8 mouse cellular contexts compared by ENCODE assay signal in genomic region chr6:125312581-125313355, GRCm38 (mm10). TPM values are rescaled to one million over a fixed set of nuclear protein-coding genes. Genes with fewer than 3 reads are reported as not detected.
DNase-seq lines count a peak whose midpoint lies in the region; ATAC-seq and TF ChIP-seq lines count a peak whose summit lies in the region.

No protein-coding gene starts in this region.

- TF ChIP-seq POLR2A in thymus, adult 2 months (IDR thresholded peaks at IDR 0.05; ENCODE audit: control insufficient read depth, extremely low read depth, insufficient read depth, low read length, poor library complexity): no peak

- H3K9me3 ChIP-seq in forebrain, postnatal 0 days (ENCODE audit: low read length): no peaks in the 10 kb centered on the region
- no peaks in the 10 kb centered on the region for H3K9me3 ChIP-seq in limb, embryonic 13.5 days
- no peaks in the 10 kb centered on the region for H3K9me3 ChIP-seq in neural tube, embryonic 12.5 days

- no peaks in the 10 kb centered on the region; the same call in 1 of the 2 replicates for H3K27me3 ChIP-seq in thymus, adult 2 months (ENCODE audit: control insufficient read depth, insufficient read depth, low read length)
- no peaks in the 10 kb centered on the region for H3K27me3 ChIP-seq in forebrain, postnatal 0 days (ENCODE audit: insufficient read depth, low read length)
- H3K27me3 ChIP-seq in limb, embryonic 13.5 days: no peaks in the 10 kb centered on the region
- peaks cover 3% of the 10 kb centered on the region; the same call in 1 of the 2 replicates for H3K27me3 ChIP-seq in neural tube, embryonic 12.5 days (replicated peaks)

- whole genome bisulfite sequencing in thymus, adult 2 months: 88% methylated on average over 22 of the region's 22 CpGs
- 74% methylated on average over 22 of the region's 22 CpGs for WGBS in forebrain, postnatal 0 days
- 73% methylated on average over 22 of the region's 22 CpGs for WGBS in limb, embryonic 13.5 days
- WGBS in neural tube, embryonic 12.5 days: 72% methylated on average over 22 of the region's 22 CpGs

- peak overlapping the region; percentile 53 for H3K4me2 ChIP-seq in forebrain, postnatal 0 days (ENCODE audit: low read depth)
- H3K4me2 ChIP-seq in limb, embryonic 13.5 days (replicated peaks): peak overlapping the region; percentile 82
- H3K4me2 ChIP-seq in neural tube, embryonic 12.5 days (replicated peaks): peak overlapping the region; percentile 75

- no peak for DNase-seq in thymus, adult 2 months
- DNase-seq in thymus, postnatal 36 days: no peak
- DNase-seq in forebrain, postnatal 0 days: no peak
- no peak for DNase-seq in gastrocnemius, postnatal 10 days
- DNase-seq in spleen, postnatal 36 days (ENCODE audit: low spot score in 2 of 2): no peak
- DNase-seq in layer of hippocampus, adult 9-11 months: no peak

- peak overlapping the region; percentile 39 for H3K4me3 ChIP-seq in thymus, adult 2 months (ENCODE audit: control insufficient read depth, insufficient read depth, low read length)
- H3K4me3 ChIP-seq in forebrain, postnatal 0 days (ENCODE audit: low read depth, low read length): peak overlapping the region; percentile 32; the same call in 1 of the 2 replicates
- peak overlapping the region; percentile 57 for H3K4me3 ChIP-seq in limb, embryonic 13.5 days
- peak overlapping the region; percentile 41 for H3K4me3 ChIP-seq in neural tube, embryonic 12.5 days

- H3K27ac ChIP-seq in thymus, adult 2 months (ENCODE audit: control insufficient read depth, insufficient read depth, low read length): no peak overlapping the region
- H3K27ac ChIP-seq in forebrain, postnatal 0 days (ENCODE audit: low read depth, low read length): no peak overlapping the region
- peak overlapping the region; percentile 79; the same call in 1 of the 2 replicates for H3K27ac ChIP-seq in limb, embryonic 13.5 days
- no peak overlapping the region for H3K27ac ChIP-seq in neural tube, embryonic 12.5 days

- H3K9ac ChIP-seq in forebrain, postnatal 0 days: peak overlapping the region; percentile 51; the same call in 1 of the 2 replicates
- peak overlapping the region; percentile 82 for H3K9ac ChIP-seq in limb, embryonic 13.5 days
- peak overlapping the region; percentile 73; the same call in 1 of the 2 replicates for H3K9ac ChIP-seq in neural tube, embryonic 12.5 days

- no peaks in the 10 kb centered on the region for H3K36me3 ChIP-seq in thymus, adult 2 months (ENCODE audit: control insufficient read depth, insufficient read depth, low read length)
- no peaks in the 10 kb centered on the region for H3K36me3 ChIP-seq in forebrain, postnatal 0 days (ENCODE audit: insufficient read depth)
- H3K36me3 ChIP-seq in limb, embryonic 13.5 days: peaks cover 27% of the 10 kb centered on the region
- H3K36me3 ChIP-seq in neural tube, embryonic 12.5 days: no peaks in the 10 kb centered on the region

- TF ChIP-seq CTCF in thymus, adult 2 months (IDR thresholded peaks at IDR 0.05; ENCODE audit: borderline replicate concordance, control insufficient read depth, extremely low read depth, insufficient read depth, low read length, poor library complexity): no peak
- no peak for TF ChIP-seq CTCF in forebrain, postnatal 0 days (IDR thresholded peaks at IDR 0.05; ENCODE audit: low read depth)

- H3K4me1 ChIP-seq in thymus, adult 2 months (replicated peaks; ENCODE audit: control insufficient read depth, insufficient read depth, low read length): peaks cover 11% of the 10 kb centered on the region
- peaks cover 6% of the 10 kb centered on the region; the same call in 1 of the 2 replicates for H3K4me1 ChIP-seq in forebrain, postnatal 0 days (ENCODE audit: insufficient read depth)
- peaks cover 50% of the 10 kb centered on the region for H3K4me1 ChIP-seq in limb, embryonic 13.5 days
- peaks cover 22% of the 10 kb centered on the region for H3K4me1 ChIP-seq in neural tube, embryonic 12.5 days

- ATAC-seq in forebrain, postnatal 0 days: no peak
- ATAC-seq in limb, embryonic 13.5 days (ENCODE audit: low FRiP score, low read depth): no peak
- 0 out of 2 replicates have a peak, but pooled peaks have one; percentile 7 for ATAC-seq in neural tube, embryonic 12.5 days (ENCODE audit: low FRiP score, low read depth)

RNA-seq across cellular contexts. Expression of gene Ltbr, which starts 0.9 kb away (rescaled TPM):
- 29.3 and 30.6 TPM in 2 replicates for polyA plus RNA-seq in thymus, adult 2 months (2012; rRNA removed)
- 14.9 and 19.9 TPM in 2 replicates for total RNA-seq in forebrain, postnatal 0 days (2014; rRNA removed)
- polyA plus RNA-seq in forebrain, postnatal 0 days (2015; fragmentation: Nextera tagmentation; extraction: Ambion mirVana): 11.4 and 14.8 TPM in 2 replicates
- 45.1 and 46.2 TPM in 2 replicates for polyA plus RNA-seq in limb, embryonic 13.5 days (2015; fragmentation: Nextera tagmentation; extraction: Ambion mirVana)
- 17.0 and 18.7 TPM in 2 replicates for polyA plus RNA-seq in neural tube, embryonic 12.5 days (2016; fragmentation: Nextera tagmentation; extraction: Ambion mirVana)
- total RNA-seq in gastrocnemius, postnatal 10 days (2021): 10 to 100 TPM; 34.0 to 36.1 TPM

RNA-seq across cellular contexts. Expression of gene Scnn1a, which starts 7.7 kb away (rescaled TPM):
- 32.8 and 35.8 TPM in 2 replicates for polyA plus RNA-seq in thymus, adult 2 months (2012; rRNA removed)
- total RNA-seq in forebrain, postnatal 0 days (2014; rRNA removed): 0.67 and 1.2 TPM in 2 replicates
- 1.0 and 1.5 TPM in 2 replicates for polyA plus RNA-seq in forebrain, postnatal 0 days (2015; fragmentation: Nextera tagmentation; extraction: Ambion mirVana)
- 1.1 and 1.4 TPM in 2 replicates for polyA plus RNA-seq in limb, embryonic 13.5 days (2015; fragmentation: Nextera tagmentation; extraction: Ambion mirVana)
- 0.13 and 0.47 TPM in 2 replicates for polyA plus RNA-seq in neural tube, embryonic 12.5 days (2016; fragmentation: Nextera tagmentation; extraction: Ambion mirVana)
- total RNA-seq in gastrocnemius, postnatal 10 days (2021): under 1 TPM; 0.31 to 0.43 TPM

RNA-seq across cellular contexts. Expression of gene Tuba3a, which starts 26.9 kb away (rescaled TPM):
- 0.15 and 0.84 TPM in 2 replicates for polyA plus RNA-seq in thymus, adult 2 months (2012; rRNA removed)
- not detected in 2 replicates for total RNA-seq in forebrain, postnatal 0 days (2014; rRNA removed)
- not detected in 2 replicates for polyA plus RNA-seq in forebrain, postnatal 0 days (2015; fragmentation: Nextera tagmentation; extraction: Ambion mirVana)
- polyA plus RNA-seq in limb, embryonic 13.5 days (2015; fragmentation: Nextera tagmentation; extraction: Ambion mirVana): 0.80 and 0.91 TPM in 2 replicates
- 0.42 TPM in 1 of 2 replicates, not detected in the other for polyA plus RNA-seq in neural tube, embryonic 12.5 days (2016; fragmentation: Nextera tagmentation; extraction: Ambion mirVana)
- not detected for total RNA-seq in gastrocnemius, postnatal 10 days (2021)

RNA-seq across cellular contexts. Expression of gene Tnfrsf1a, which starts 36.4 kb away (rescaled TPM):
- polyA plus RNA-seq in thymus, adult 2 months (2012; rRNA removed): 140 and 149 TPM in 2 replicates
- total RNA-seq in forebrain, postnatal 0 days (2014; rRNA removed): 6.8 and 12.1 TPM in 2 replicates
- 13.2 and 13.6 TPM in 2 replicates for polyA plus RNA-seq in forebrain, postnatal 0 days (2015; fragmentation: Nextera tagmentation; extraction: Ambion mirVana)
- polyA plus RNA-seq in limb, embryonic 13.5 days (2015; fragmentation: Nextera tagmentation; extraction: Ambion mirVana): 68.7 and 71.4 TPM in 2 replicates
- polyA plus RNA-seq in neural tube, embryonic 12.5 days (2016; fragmentation: Nextera tagmentation; extraction: Ambion mirVana): 22.7 and 23.3 TPM in 2 replicates
- 10 to 100 TPM; 43.8 to 58.8 TPM for total RNA-seq in gastrocnemius, postnatal 10 days (2021)

Comparison
In these comparisons a context has a peak if more than half of its experiments do, and no peak if none do; other contexts are left out.
1. RNA of gene Scnn1a, which starts 7.7 kb away (polyA plus RNA-seq): 32.8 to 35.8 TPM in thymus, adult 2 months; 1.0 to 1.5 TPM in forebrain, postnatal 0 days, 1.1 to 1.4 TPM in limb, embryonic 13.5 days and 0.13 to 0.47 TPM in neural tube, embryonic 12.5 days; every median in the first group is over 10 times any median in the second.
2. Peak in every context shown above with its lines, with median percentiles within 50 percentile points of each other: H3K4me3 ChIP-seq, H3K4me2 ChIP-seq and H3K9ac ChIP-seq.